Mouse (Mus musculus) hindlimb bud, embryonic 11.5 days (tissue): ENCODE measurements around the gene Susd2.

ENCODE experiments used
- DNase-seq: peaks from one replicate; pipeline ENCODE4 v3.0.0-alpha.2; 2012; ENCODE audit warnings: low read depth, low spot score; ENCODE audit errors: extremely low spot score

The Susd2 gene

GRCm38 (mm10) chr10:75627490-75627889 lies 16.3 kb downstream of the Susd2 start:
- no peak for DNase-seq

GRCm38 (mm10) chr10:75626991-75627390 lies 16.8 kb downstream of the Susd2 start:
- DNase-seq, result no peak

GRCm38 (mm10) chr10:75625920-75626319 lies 17.9 kb downstream of the Susd2 start:
- no peak for DNase-seq

- DNase-seq, result no peak
Measured at GRCm38 (mm10) chr10:75620818-75621217, 23.0 kb downstream of the Susd2 start.

GRCm38 (mm10) chr10:75616044-75616443 lies 27.8 kb downstream of the Susd2 start:
- DNase-seq, result no peak

GRCm38 (mm10) chr10:75610486-75610885 lies 33.3 kb downstream of the Susd2 start:
- DNase-seq, result no peak

GRCm38 (mm10) chr10:75608975-75609374 lies 34.8 kb downstream of the Susd2 start:
- DNase-seq, result no peak

GRCm38 (mm10) chr10:75607253-75607652 lies 36.6 kb downstream of the Susd2 start:
- no peak for DNase-seq

- DNase-seq, result no peak
Measured at GRCm38 (mm10) chr10:75605162-75605846, 38.5 kb downstream of the Susd2 start.

- no peak for DNase-seq
Measured at GRCm38 (mm10) chr10:75600189-75600730, 43.5 kb downstream of the Susd2 start.

GRCm38 (mm10) chr10:75595981-75596380 lies 47.8 kb downstream of the Susd2 start:
- no peak for DNase-seq

GRCm38 (mm10) chr10:75592585-75592984 lies 51.2 kb downstream of the Susd2 start:
- DNase-seq, result no peak

- DNase-seq, result no peak
Measured at GRCm38 (mm10) chr10:75591211-75591894, 52.5 kb downstream of the Susd2 start.

GRCm38 (mm10) chr10:75589651-75590050 lies 54.2 kb downstream of the Susd2 start:
- DNase-seq, result no peak

GRCm38 (mm10) chr10:75589129-75589528 lies 54.7 kb downstream of the Susd2 start, which contains the start of gene Ggt5:
Gene Ggt5 (plus strand): TSS chr10:75589340.
- no peak for DNase-seq

GRCm38 (mm10) chr10:75588336-75588735 lies 55.5 kb downstream of the Susd2 start:
- DNase-seq, result no peak

- DNase-seq, result no peak
Measured at GRCm38 (mm10) chr10:75587781-75588180, 56.0 kb downstream of the Susd2 start.
